Mouse (Mus musculus) spleen, adult 2 months (tissue): ENCODE results near the gene Rps16. TPM values are rescaled to one million over a fixed set of nuclear protein-coding genes. Genes with fewer than 3 reads are reported as not detected.

Experiments
- DNase-seq, 2 experiments: peaks; one replicate each; pipeline versions ENCODE4 v3.0.0 to v3.0.0-alpha.2; 2012 to 2021; ENCODE audit warnings: low spot score in 2 of 2, low read depth in 1 of 2
- H3K27ac ChIP-seq: fragments of 200-500 bp; 2 replicates; pipeline ENCODE4 v1.5.1; 2012; ENCODE audit warnings: low read length, inconsistent platforms; ENCODE audit not compliant: insufficient read depth
- H3K27me3 ChIP-seq: fragments of 200-500 bp; 2 replicates; pipeline ENCODE4 v1.6.1; 2012; ENCODE audit warnings: mild to moderate bottlenecking, moderate library complexity, low read length, inconsistent platforms; ENCODE audit not compliant: control insufficient read depth, insufficient read depth
- H3K36me3 ChIP-seq: fragments of 200-500 bp; 2 replicates; pipeline ENCODE4 v1.6.1; 2012; ENCODE audit warnings: mild to moderate bottlenecking, low read length, inconsistent platforms; ENCODE audit not compliant: control insufficient read depth, insufficient read depth
- H3K4me1 ChIP-seq: fragments of 200-500 bp; 2 replicates; pipeline ENCODE4 v1.6.1; 2011; ENCODE audit warnings: inconsistent platforms; ENCODE audit not compliant: control insufficient read depth, insufficient read depth, insufficient read length
- H3K4me3 ChIP-seq: fragments of 200-500 bp; 2 replicates; pipeline ENCODE4 v1.5.1; 2011; ENCODE audit warnings: mild to moderate bottlenecking, inconsistent platforms; ENCODE audit not compliant: insufficient read depth, insufficient read length; ENCODE audit errors: extremely low read depth
- CTCF ChIP-seq: fragments of 200-500 bp; IDR thresholded peaks from 2 replicates; pipeline ENCODE4 v1.5.1; 2011; ENCODE audit warnings: mild to moderate bottlenecking, inconsistent platforms; ENCODE audit not compliant: insufficient read depth, insufficient read length, insufficient replicate concordance; ENCODE audit errors: extremely low read depth
- POLR2A ChIP-seq: fragments of 200-500 bp; IDR thresholded peaks from 2 replicates; pipeline ENCODE4 v1.6.1; 2011; ENCODE audit warnings: low read depth, low read length, inconsistent platforms
- WGBS: fragments of 180-500 bp; shearing (Covaris S2); methylation state at CpG from one replicate; pipeline ENCODE4 v1.1.7; 2018; 5-methylcytosine and 5-hydroxymethylcytosine counted together
- polyA plus RNA-seq: library from polyadenylated mRNA; depleted of rRNA; stranded (reverse); fragments of >200 nt; gene quantifications from 2 replicates; pipeline ENCODE4 v1.2.3, GENCODE M21; 2012

Gene Rps16
- polyA plus RNA-seq, 1 experiment, result 1,505 TPM

DNA sequence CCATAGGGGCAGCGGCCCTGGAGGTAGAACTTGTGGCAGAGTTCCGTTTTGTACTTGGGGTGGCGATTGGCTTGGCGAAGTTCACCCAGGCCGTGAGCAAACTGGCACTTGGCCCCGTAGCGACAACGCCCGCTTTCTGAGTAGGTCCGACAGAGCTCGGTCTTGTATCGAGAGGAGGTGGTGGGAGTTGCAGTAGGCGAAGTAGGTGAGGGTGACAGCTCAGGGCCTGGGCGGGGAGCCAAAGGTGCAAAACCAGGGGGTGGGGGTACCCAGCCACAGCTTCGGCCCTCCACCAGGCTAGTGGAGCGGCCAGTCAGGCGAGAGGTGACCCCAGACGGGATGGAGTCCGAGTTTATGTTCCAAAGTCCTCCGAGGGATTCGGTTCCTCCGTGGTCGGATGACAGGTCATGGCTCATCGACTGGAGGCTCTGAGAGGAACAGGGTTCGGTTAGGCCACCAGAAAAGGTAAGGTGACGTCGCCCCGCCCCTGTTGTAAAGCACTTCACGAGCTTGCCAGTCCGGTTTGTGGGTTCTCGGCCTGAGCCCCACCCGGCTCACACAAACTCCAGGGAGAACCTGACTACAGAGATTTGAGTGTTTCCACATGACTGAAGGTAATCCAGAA, 27.7 kb downstream of the Rps16 start:
- no peak for TF ChIP-seq CTCF
- TF ChIP-seq POLR2A, result no peak
- DNase-seq, result peak; percentile 53 to 76
- H3K27me3 ChIP-seq, result no peaks in the 10 kb centered on the region
- H3K27ac ChIP-seq, result peak overlapping the region; percentile 97
- H3K4me1 ChIP-seq, result peaks cover 16% of the 10 kb centered on the region
- H3K4me3 ChIP-seq, result peak overlapping the region; percentile 74
- peaks cover 16% of the 10 kb centered on the region for H3K36me3 ChIP-seq
- under 1% methylated on average over 32 of the region's 32 CpGs for WGBS

DNA sequence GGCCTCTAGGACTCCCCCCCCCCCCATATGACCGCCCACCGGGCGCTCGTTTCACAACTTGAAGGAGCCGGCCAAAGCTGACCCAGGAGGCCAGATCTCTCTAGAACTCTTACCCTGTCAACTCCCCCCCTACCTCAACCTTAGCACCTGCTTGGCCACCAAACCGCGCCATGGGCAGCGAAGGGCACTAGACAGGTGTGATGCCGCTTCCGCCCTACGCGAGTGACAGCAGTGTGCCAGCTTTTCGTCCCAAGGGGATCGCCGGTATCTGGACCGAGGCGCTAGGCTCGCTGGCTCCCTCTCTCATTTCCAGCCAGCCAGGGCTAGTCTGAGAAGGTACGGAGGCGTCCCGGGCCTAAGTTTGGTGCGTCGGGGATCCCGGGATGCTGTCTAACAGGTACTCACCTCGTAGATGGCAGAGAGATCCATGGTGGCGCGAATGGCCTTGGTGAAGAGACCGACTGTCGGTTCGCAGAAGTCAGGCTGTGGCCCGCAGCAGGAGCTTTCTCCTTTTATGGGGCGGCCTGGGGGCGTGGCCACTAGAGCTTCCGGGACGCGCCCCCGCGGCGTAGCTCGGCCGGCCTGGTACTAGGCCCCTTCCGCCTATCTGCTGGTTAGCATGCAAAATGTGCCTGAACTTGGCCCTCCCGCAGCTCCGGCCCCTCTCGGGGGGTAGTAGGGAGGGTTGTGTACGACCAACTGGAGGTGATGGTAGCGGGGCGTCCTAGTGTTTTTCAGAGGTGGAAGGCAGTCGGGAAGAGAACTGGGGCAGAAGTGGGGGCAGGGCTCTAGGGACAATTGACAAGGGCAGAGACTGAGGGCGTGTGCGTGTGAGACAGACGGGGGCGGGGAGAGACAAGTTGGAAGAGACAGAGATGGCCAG, 28.6 kb downstream of the Rps16 start:
- TF ChIP-seq CTCF (no peak), POLR2A (peak; percentile 100)
- H3K4me1 ChIP-seq, result peaks cover 18% of the 10 kb centered on the region
- under 1% methylated on average over 53 of the region's 53 CpGs for WGBS

DNA sequence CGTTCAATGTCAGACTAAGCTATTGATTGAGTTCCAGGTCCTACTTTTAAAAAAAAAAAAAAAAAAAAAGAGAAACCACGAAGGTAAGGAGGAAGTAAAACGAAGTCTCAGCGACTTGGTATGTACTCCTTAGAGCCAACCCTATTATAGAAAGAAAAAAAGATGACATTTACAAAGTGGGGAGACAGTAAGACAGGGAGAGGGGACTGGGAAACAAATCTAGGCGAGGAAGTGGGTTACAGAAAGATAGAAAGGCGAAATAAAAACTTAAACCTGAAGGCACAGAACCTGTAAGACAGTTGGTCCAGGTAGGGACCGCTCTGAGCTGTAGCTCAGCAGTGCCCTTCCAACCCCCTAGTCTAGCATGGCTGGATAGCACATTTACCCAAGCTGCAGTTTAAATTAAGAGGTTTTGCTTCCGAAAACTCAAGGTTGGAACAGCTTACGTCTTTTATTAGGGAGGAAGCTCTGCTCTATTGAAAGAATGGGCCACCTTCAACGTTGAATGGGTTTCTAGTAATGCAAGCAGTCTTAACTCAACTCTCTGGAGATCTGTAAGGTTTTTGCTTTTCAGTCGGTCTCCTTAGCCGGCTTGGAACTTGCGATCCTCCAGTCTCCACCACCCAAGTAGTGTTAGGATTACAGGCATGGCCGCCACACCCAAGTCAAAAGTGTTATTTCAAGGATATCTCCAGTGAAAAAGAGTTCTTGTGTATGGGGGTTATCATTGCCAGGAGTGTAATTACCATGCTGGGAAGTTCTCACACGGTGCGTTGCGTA, 30.0 kb downstream of the Rps16 start, which contains the start of gene Zfp36:
Gene Zfp36, minus strand, starts transcription at position 17 of the 780 bp plus-strand sequence.
- Histone ChIP-seq H3K4me3 (peak within 1 kb of the TSS; percentile 74), H3K36me3 (peaks cover 16% of the 10 kb centered on the region), H3K27me3 (no peaks in the 10 kb centered on the region), H3K4me1 (peaks cover 26% of the 10 kb centered on the region), H3K27ac (peak within 1 kb of the TSS; percentile 99)
- WGBS, result 11% methylated on average over 17 of the region's 17 CpGs
- no peak for TF ChIP-seq POLR2A
- TF ChIP-seq CTCF, result no peak
- DNase-seq, result no peak

More for the DNA sequence above, 28.6 kb downstream of the Rps16 start:
- Histone ChIP-seq H3K4me3 (peak overlapping the region; percentile 74), H3K27me3 (no peaks in the 10 kb centered on the region), H3K36me3 (peaks cover 16% of the 10 kb centered on the region), H3K27ac (peak overlapping the region; percentile 98)
- peak; percentile 93 to 96 for DNase-seq

DNA sequence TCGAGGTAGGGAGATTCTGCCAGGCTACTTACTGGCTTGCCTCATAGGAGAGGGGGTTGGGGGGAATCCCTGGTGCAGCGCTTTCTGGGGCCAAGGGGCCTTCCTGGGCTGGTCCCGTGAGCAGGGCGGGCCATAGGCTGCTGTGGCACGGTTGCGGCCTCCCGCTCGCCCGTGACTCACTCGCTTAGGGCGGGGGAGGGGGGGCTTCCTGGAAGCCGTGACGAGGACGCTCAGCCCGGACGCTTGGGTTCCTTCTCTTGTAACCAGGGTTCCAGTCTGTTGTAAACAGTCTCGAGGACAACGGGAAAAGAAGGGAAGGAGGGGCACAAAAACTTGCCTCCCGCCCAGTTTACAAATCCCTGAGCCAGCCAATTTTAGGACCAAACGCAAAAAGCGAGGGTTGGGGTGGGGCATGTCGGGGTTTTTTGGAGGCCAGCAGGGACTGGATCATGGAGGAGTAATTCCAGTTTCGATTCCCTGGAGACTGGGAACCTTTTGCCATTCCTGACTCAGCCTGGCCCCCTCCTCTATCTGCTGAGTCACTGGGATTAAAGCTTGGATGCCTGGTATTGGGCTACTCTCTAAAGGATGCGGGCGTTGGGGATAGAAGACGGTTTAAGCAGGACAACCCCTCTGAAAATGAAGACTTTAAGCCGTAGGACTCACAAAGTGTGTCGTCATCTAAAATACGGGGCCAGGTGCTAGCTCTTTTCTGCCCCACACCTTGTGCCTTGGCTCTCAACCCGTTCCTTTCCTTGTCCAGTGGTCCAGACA, 30.8 kb downstream of the Rps16 start:
- H3K27ac ChIP-seq, result peak overlapping the region; percentile 99
- H3K4me3 ChIP-seq, result peak overlapping the region; percentile 55
- no peaks in the 10 kb centered on the region for H3K27me3 ChIP-seq
- peaks cover 16% of the 10 kb centered on the region for H3K36me3 ChIP-seq
- peak; percentile 91 to 95 for DNase-seq
- H3K4me1 ChIP-seq, result peaks cover 33% of the 10 kb centered on the region
- under 1% methylated on average over 30 of the region's 30 CpGs for WGBS
- no peak for TF ChIP-seq CTCF
- TF ChIP-seq POLR2A, result peak; percentile 70

DNA sequence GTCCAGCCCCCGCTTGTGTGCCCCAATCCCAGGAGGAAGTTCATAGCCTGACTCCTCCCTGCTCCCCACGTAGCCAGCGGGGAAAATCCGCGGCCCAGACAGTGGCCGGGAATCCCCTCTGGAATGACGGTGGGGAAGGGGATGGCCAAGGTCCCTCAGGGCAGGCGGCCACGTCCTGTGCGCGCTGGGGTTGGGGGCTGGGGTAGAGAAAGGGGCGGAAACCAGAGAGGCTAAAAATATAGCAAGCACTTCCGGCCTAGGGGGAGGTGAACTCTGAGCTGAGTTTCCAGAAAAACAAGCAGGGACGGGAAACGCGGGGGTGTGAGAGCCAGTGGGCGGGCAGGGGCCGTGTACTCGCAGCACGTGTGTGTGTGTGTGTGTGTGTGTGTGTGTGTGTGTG, 31.5 kb downstream of the Rps16 start:
- DNase-seq, result peak; percentile 93 to 94
- peaks cover 35% of the 10 kb centered on the region for H3K4me1 ChIP-seq

DNA sequence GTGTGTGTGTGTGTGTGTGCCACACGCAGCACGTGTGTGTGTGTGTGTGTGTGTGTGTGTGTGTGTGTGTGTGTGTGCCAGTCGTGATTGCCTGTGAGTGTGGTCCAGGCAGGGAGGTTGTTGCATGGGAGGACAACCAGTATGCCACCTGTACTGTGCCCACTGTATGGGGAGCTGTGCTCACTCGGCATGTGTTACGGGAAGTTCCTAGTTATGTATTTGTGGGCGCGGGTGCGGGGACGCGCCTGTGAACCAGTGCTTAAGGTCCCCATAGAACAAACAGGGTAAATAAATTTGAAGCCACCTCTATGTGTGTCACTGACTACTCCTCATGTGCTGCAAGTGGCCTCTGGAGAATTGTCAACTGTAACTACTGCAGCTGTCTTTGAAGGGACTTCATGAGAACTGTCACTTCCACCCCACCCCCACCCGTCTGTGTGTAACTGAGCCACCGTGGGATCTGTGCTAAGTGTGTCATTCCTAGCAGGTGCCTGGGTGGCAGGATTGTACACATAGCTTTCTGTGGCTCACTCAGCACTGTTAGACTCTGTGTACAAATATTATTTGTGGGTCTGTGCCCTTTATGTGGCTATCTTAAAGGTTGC, 32.0 kb downstream of the Rps16 start:
- Histone ChIP-seq H3K4me3 (peak overlapping the region; percentile 19; the same call in 1 of the 2 replicates), H3K27me3 (no peaks in the 10 kb centered on the region), H3K4me1 (peaks cover 35% of the 10 kb centered on the region), H3K36me3 (peaks cover 9% of the 10 kb centered on the region), H3K27ac (peak overlapping the region; percentile 97)
- peak; percentile 66 to 83 for DNase-seq
- 2% methylated on average over 10 of the region's 12 CpGs for WGBS
- TF ChIP-seq POLR2A (no peak), CTCF (no peak)

More for the DNA sequence above, 31.5 kb downstream of the Rps16 start:
- H3K4me3 ChIP-seq, result peak overlapping the region; percentile 55
- H3K27me3 ChIP-seq, result no peaks in the 10 kb centered on the region
- H3K36me3 ChIP-seq, result peaks cover 14% of the 10 kb centered on the region
- H3K27ac ChIP-seq, result peak overlapping the region; percentile 99
- under 1% methylated on average over 20 of the region's 20 CpGs for WGBS
- TF ChIP-seq CTCF (no peak), POLR2A (peak; percentile 45; the same call in 1 of the 2 replicates)
